Mouse (Mus musculus): Measurements from ENCODE around the gene Arl6ip5.

The Arl6ip5 gene

GRCm38 (mm10) chr6:97273058-97273710, 62.7 kb downstream of the Arl6ip5 start:
- DNase-seq (ENCODE audit: low spot score) = no peak

- DNase-seq (ENCODE audit: low spot score) = no peak
Measured at GRCm38 (mm10) chr6:97273777-97274176, 63.3 kb downstream of the Arl6ip5 start.

- DNase-seq (ENCODE audit: low spot score) = no peak
Measured at GRCm38 (mm10) chr6:97275760-97276159, 65.3 kb downstream of the Arl6ip5 start.

DNA sequence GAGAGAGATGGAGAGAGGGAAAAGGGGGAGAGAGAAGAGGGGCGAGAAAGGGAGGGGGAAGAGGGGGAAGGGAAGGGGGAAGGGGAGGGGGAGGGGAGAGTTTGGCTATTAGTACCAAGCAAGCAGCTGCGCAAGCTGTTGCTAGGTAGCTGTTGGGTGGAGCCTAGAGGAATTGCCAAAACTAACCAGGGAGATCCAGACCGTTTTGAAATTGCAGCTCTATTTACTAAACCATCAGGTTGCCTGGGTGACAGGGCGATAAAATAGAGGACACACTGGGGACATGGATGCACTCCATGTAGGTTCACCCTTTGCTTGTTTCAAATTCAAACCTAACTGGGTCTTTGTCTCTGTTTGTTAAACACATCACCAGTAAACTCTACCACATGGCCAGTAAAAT, 65.9 kb downstream of the Arl6ip5 start:
- no peak for DNase-seq (ENCODE audit: low spot score)

- no peak for DNase-seq (ENCODE audit: low spot score)
Measured at GRCm38 (mm10) chr6:97276890-97277497, 66.5 kb downstream of the Arl6ip5 start.

- peak; percentile 67 for DNase-seq (ENCODE audit: low spot score)
Measured at GRCm38 (mm10) chr6:97278014-97278787, 67.7 kb downstream of the Arl6ip5 start.

- no peak for DNase-seq (ENCODE audit: low spot score)
Measured at GRCm38 (mm10) chr6:97278878-97279277, 68.4 kb downstream of the Arl6ip5 start.
